Mouse (Mus musculus) layer of hippocampus, adult 9-10 months (tissue): ENCODE data around the gene Map10.

Experiments
- DNase-seq: peaks from one replicate; pipeline ENCODE4 v3.0.0; 2022; ENCODE audit warnings: low spot score

The Map10 gene

GRCm38 (mm10) chr8:125716211-125716610 lies 46.6 kb downstream of the Map10 start:
- DNase-seq: no peak

- no peak for DNase-seq
Observed at GRCm38 (mm10) chr8:125716613-125717012, 47.0 kb downstream of the Map10 start.

DNA sequence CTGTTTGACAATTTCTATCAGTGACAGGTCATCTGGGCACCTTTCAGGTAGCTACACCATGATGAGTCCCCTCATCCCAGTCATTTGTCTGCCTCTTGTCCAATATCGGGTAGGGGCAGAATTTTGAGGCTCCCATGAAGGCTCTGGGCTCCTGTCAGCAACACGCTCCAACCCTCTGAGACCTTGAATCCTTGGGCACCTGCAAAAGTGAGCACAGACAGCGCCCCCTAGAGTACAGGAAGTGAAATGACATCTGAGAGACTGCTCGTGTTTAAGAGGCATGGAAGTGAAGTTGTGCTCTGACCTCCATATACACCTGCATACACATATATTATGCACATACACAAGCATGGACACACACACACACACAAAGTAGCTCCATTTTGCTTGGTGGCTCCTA lies 49.3 kb downstream of the Map10 start:
- DNase-seq: no peak

- no peak for DNase-seq
Observed at GRCm38 (mm10) chr8:125722675-125723074, 53.1 kb downstream of the Map10 start.
